Comparison of ENCODE assay signal across 8 mouse cellular contexts in genomic region chrX:134612285-134612959, GRCm38 (mm10). TPM values are rescaled to one million over a fixed set of nuclear protein-coding genes. Genes with fewer than 3 reads are reported as not detected.
DNase-seq lines count a peak whose midpoint lies in the region; ATAC-seq and TF ChIP-seq lines count a peak whose summit lies in the region.

No protein-coding gene starts in this region.

- peak overlapping the region; percentile 35 for H3K4me3 ChIP-seq in hindbrain, embryonic 16.5 days (ENCODE audit: low read length)
- H3K4me3 ChIP-seq in liver, adult 2 months (ENCODE audit: insufficient read depth, low read depth, low read length), result peak overlapping the region; percentile 60
- peak overlapping the region; percentile 32 for H3K4me3 ChIP-seq in midbrain, embryonic 16.5 days (ENCODE audit: low read depth, low read length)
- peak overlapping the region; percentile 74 for H3K4me3 ChIP-seq in testis, adult 2 months (ENCODE audit: control insufficient read depth, low read depth, low read length)

- peak; percentile 90 for ATAC-seq in hindbrain, embryonic 16.5 days
- ATAC-seq in midbrain, embryonic 16.5 days, result peak; percentile 87

- no peaks in the 10 kb centered on the region for H3K9me3 ChIP-seq in hindbrain, embryonic 16.5 days (ENCODE audit: control insufficient read depth, low read length)
- H3K9me3 ChIP-seq in midbrain, embryonic 16.5 days (replicated peaks; ENCODE audit: control insufficient read depth, low read length, poor library complexity, severe bottlenecking), result no peaks in the 10 kb centered on the region

- H3K79me2 ChIP-seq in liver, adult 2 months (ENCODE audit: control insufficient read depth, insufficient read depth, low read length), result no peaks in the 10 kb centered on the region

- TF ChIP-seq CTCF in liver, adult 2 months (IDR thresholded peaks at IDR 0.05; ENCODE audit: low read depth, low read length), result no peak
- no peak for TF ChIP-seq CTCF in testis, adult 2 months (IDR thresholded peaks at IDR 0.05; ENCODE audit: control insufficient read depth, insufficient read depth, insufficient replicate concordance, low read depth, low read length)

- WGBS in hindbrain, embryonic 16.5 days, result 19% methylated on average over 15 of the region's 15 CpGs
- WGBS in liver, adult 2 months, result 6% methylated on average over 14 of the region's 15 CpGs
- WGBS in midbrain, embryonic 16.5 days, result 21% methylated on average over 14 of the region's 15 CpGs

- no peaks in the 10 kb centered on the region for H3K36me3 ChIP-seq in hindbrain, embryonic 16.5 days (ENCODE audit: control insufficient read depth, insufficient read depth, low read length)
- H3K36me3 ChIP-seq in liver, adult 2 months (ENCODE audit: control insufficient read depth, insufficient read depth, low read length), result no peaks in the 10 kb centered on the region
- no peaks in the 10 kb centered on the region for H3K36me3 ChIP-seq in midbrain, embryonic 16.5 days (ENCODE audit: control insufficient read depth, insufficient read depth, low read length)
- no peaks in the 10 kb centered on the region for H3K36me3 ChIP-seq in testis, adult 2 months (ENCODE audit: control insufficient read depth, insufficient read depth, low read length)

- no peaks in the 10 kb centered on the region for H3K27me3 ChIP-seq in hindbrain, embryonic 16.5 days (replicated peaks; ENCODE audit: control insufficient read depth, insufficient read depth, low read length)
- H3K27me3 ChIP-seq in liver, adult 2 months (ENCODE audit: control insufficient read depth, insufficient read depth, low read length), result no peaks in the 10 kb centered on the region
- H3K27me3 ChIP-seq in midbrain, embryonic 16.5 days (ENCODE audit: control insufficient read depth, insufficient read depth, low read depth, low read length), result no peaks in the 10 kb centered on the region
- no peaks in the 10 kb centered on the region for H3K27me3 ChIP-seq in testis, adult 2 months (ENCODE audit: control insufficient read depth, insufficient read depth, low read length)

- H3K4me1 ChIP-seq in hindbrain, embryonic 16.5 days (ENCODE audit: control insufficient read depth, insufficient read depth, low read depth, low read length), result no peaks in the 10 kb centered on the region
- no peaks in the 10 kb centered on the region for H3K4me1 ChIP-seq in liver, adult 2 months (ENCODE audit: control insufficient read depth, insufficient read depth, low read length)
- no peaks in the 10 kb centered on the region; the same call in 1 of the 2 replicates for H3K4me1 ChIP-seq in midbrain, embryonic 16.5 days (ENCODE audit: control insufficient read depth, insufficient read depth, low read length)
- H3K4me1 ChIP-seq in testis, adult 2 months (ENCODE audit: control insufficient read depth, insufficient read depth, low read length), result peaks cover 2% of the 10 kb centered on the region; the same call in 1 of the 2 replicates

- DNase-seq in thymus, postnatal 14 days, result peak; percentile 18
- DNase-seq in thymus, postnatal 0 days (ENCODE audit: low spot score), result no peak
- peak; percentile 71 for DNase-seq in embryo, embryonic 10 days (ENCODE audit: low spot score)
- DNase-seq in gastrocnemius, postnatal 14 days, result peak; percentile 49
- no peak for DNase-seq in liver, adult 2 months (ENCODE audit: extremely low read depth, low read depth, low spot score)

- TF ChIP-seq POLR2A in liver, adult 2 months (IDR thresholded peaks at IDR 0.05; ENCODE audit: extremely low read depth, insufficient read depth, low read length), result no peak
- no peak for TF ChIP-seq POLR2A in testis, adult 2 months (IDR thresholded peaks at IDR 0.05; ENCODE audit: control insufficient read depth, low read depth, low read length)

- intact Hi-C loops in gastrocnemius, postnatal 14 days (cut with DNase I; ENCODE audit: low total_unique reads), result no loop called here

- peak overlapping the region; percentile 57 for H3K4me2 ChIP-seq in hindbrain, embryonic 16.5 days (ENCODE audit: low read length)
- H3K4me2 ChIP-seq in midbrain, embryonic 16.5 days (ENCODE audit: low read length), result peak overlapping the region; percentile 53

- H3K9ac ChIP-seq in hindbrain, embryonic 16.5 days (ENCODE audit: low read depth, low read length), result peak overlapping the region; percentile 55
- peak overlapping the region; percentile 54 for H3K9ac ChIP-seq in liver, adult 2 months (ENCODE audit: low read depth, low read length)
- peak overlapping the region; percentile 49 for H3K9ac ChIP-seq in midbrain, embryonic 16.5 days (ENCODE audit: low read depth, low read length)

- H3K27ac ChIP-seq in hindbrain, embryonic 16.5 days (ENCODE audit: low read depth, low read length), result peak overlapping the region; percentile 78
- peak overlapping the region; percentile 39; the same call in 1 of the 2 replicates for H3K27ac ChIP-seq in liver, adult 2 months (replicated peaks; ENCODE audit: insufficient read depth, low read depth, low read length)
- peak overlapping the region; percentile 80 for H3K27ac ChIP-seq in midbrain, embryonic 16.5 days (ENCODE audit: low read length)
- H3K27ac ChIP-seq in testis, adult 2 months (ENCODE audit: control insufficient read depth, insufficient read depth, low read depth, low read length), result 0 out of 2 replicates have a peak overlapping the region, but pooled peaks have one; percentile 21

RNA-seq across cellular contexts. Expression of gene Hnrnph2, which starts 11.4 kb away (rescaled TPM):
- polyA plus RNA-seq in thymus, postnatal 0 days (2015; fragmentation: Nextera tagmentation; extraction: Ambion mirVana), result 123 and 128 TPM in 2 replicates
- 10 to 100 TPM; 49.6 to 52.6 TPM for total RNA-seq in gastrocnemius, postnatal 14 days (2021)
- polyA plus RNA-seq in hindbrain, embryonic 16.5 days (2015; fragmentation: Nextera tagmentation; extraction: Ambion mirVana), result 140 and 141 TPM in 2 replicates
- 33.6 and 42.8 TPM in 2 replicates for total RNA-seq in liver, adult 2 months (2014; rRNA removed)
- 6.7 and 9.0 TPM in 2 replicates for polyA plus RNA-seq in liver, adult 2 months (2012; rRNA removed)
- polyA plus RNA-seq in midbrain, embryonic 16.5 days (2015; fragmentation: Nextera tagmentation; extraction: Ambion mirVana), result 143 and 151 TPM in 2 replicates
- 4.8 and 6.4 TPM in 2 replicates for polyA plus RNA-seq in testis, adult 2 months (2012; rRNA removed)

RNA-seq across cellular contexts. Expression of gene Gla, which starts 11.5 kb away (rescaled TPM):
- 4.9 and 7.1 TPM in 2 replicates for polyA plus RNA-seq in thymus, postnatal 0 days (2015; fragmentation: Nextera tagmentation; extraction: Ambion mirVana)
- total RNA-seq in gastrocnemius, postnatal 14 days (2021), result 1 to 10 TPM; 1.8 TPM
- 3.9 and 4.7 TPM in 2 replicates for polyA plus RNA-seq in hindbrain, embryonic 16.5 days (2015; fragmentation: Nextera tagmentation; extraction: Ambion mirVana)
- 5.2 and 5.7 TPM in 2 replicates for total RNA-seq in liver, adult 2 months (2014; rRNA removed)
- polyA plus RNA-seq in liver, adult 2 months (2012; rRNA removed), result 1.2 and 1.6 TPM in 2 replicates
- 3.2 and 3.8 TPM in 2 replicates for polyA plus RNA-seq in midbrain, embryonic 16.5 days (2015; fragmentation: Nextera tagmentation; extraction: Ambion mirVana)
- polyA plus RNA-seq in testis, adult 2 months (2012; rRNA removed), result 0.73 and 0.80 TPM in 2 replicates

RNA-seq across cellular contexts. Expression of gene Rpl36a, which starts 27.0 kb away (rescaled TPM):
- polyA plus RNA-seq in thymus, postnatal 0 days (2015; fragmentation: Nextera tagmentation; extraction: Ambion mirVana), result 605 and 639 TPM in 2 replicates
- total RNA-seq in gastrocnemius, postnatal 14 days (2021), result 100 to 1,000 TPM; 195 to 198 TPM
- polyA plus RNA-seq in hindbrain, embryonic 16.5 days (2015; fragmentation: Nextera tagmentation; extraction: Ambion mirVana), result 142 and 149 TPM in 2 replicates
- 349 and 403 TPM in 2 replicates for total RNA-seq in liver, adult 2 months (2014; rRNA removed)
- polyA plus RNA-seq in liver, adult 2 months (2012; rRNA removed), result 77.1 and 85.4 TPM in 2 replicates
- 144 and 152 TPM in 2 replicates for polyA plus RNA-seq in midbrain, embryonic 16.5 days (2015; fragmentation: Nextera tagmentation; extraction: Ambion mirVana)
- 22.6 and 26.1 TPM in 2 replicates for polyA plus RNA-seq in testis, adult 2 months (2012; rRNA removed)

RNA-seq across cellular contexts. Expression of gene Btk, which starts 29.1 kb away (rescaled TPM):
- 3.5 and 4.1 TPM in 2 replicates for polyA plus RNA-seq in thymus, postnatal 0 days (2015; fragmentation: Nextera tagmentation; extraction: Ambion mirVana)
- under 1 TPM; 0.27 to 0.62 TPM for total RNA-seq in gastrocnemius, postnatal 14 days (2021)
- polyA plus RNA-seq in hindbrain, embryonic 16.5 days (2015; fragmentation: Nextera tagmentation; extraction: Ambion mirVana), result 0.48 and 0.51 TPM in 2 replicates
- total RNA-seq in liver, adult 2 months (2014; rRNA removed), result 0.83 and 0.87 TPM in 2 replicates
- 0.25 and 0.35 TPM in 2 replicates for polyA plus RNA-seq in liver, adult 2 months (2012; rRNA removed)
- 0.26 and 0.36 TPM in 2 replicates for polyA plus RNA-seq in midbrain, embryonic 16.5 days (2015; fragmentation: Nextera tagmentation; extraction: Ambion mirVana)
- 0.17 and 0.20 TPM in 2 replicates for polyA plus RNA-seq in testis, adult 2 months (2012; rRNA removed)

Comparison
In these comparisons a context has a peak if more than half of its experiments do, and no peak if none do; other contexts are left out.
1. DNase-seq: peak in thymus, postnatal 14 days (single experiment), embryo, embryonic 10 days (single experiment) and gastrocnemius, postnatal 14 days (single experiment); none in thymus, postnatal 0 days (single experiment) and liver, adult 2 months (single experiment).
2. H3K27ac ChIP-seq: peak in every context shown above with its lines; median percentile 80 in midbrain, embryonic 16.5 days; 78 in hindbrain, embryonic 16.5 days; 39 in liver, adult 2 months; 21 in testis, adult 2 months.
3. RNA of gene Hnrnph2, which starts 11.4 kb away (polyA plus RNA-seq): 143 to 151 TPM in midbrain, embryonic 16.5 days, 140 to 141 TPM in hindbrain, embryonic 16.5 days and 123 to 128 TPM in thymus, postnatal 0 days; 6.7 to 9.0 TPM in liver, adult 2 months and 4.8 to 6.4 TPM in testis, adult 2 months; every median in the first group is over 10 times any median in the second.
4. Peak in every context shown above with its lines, with median percentiles within 50 percentile points of each other: H3K4me3 ChIP-seq and H3K9ac ChIP-seq.